In genomic region chr4:153320602-153321001, GRCm38 (mm10) we compare ENCODE assay signal across 17 mouse cellular contexts.
DNase-seq lines count a peak whose midpoint lies in the region; ATAC-seq lines count a peak whose summit lies in the region.
"Had no signal": no experiment of that assay in that cellular context is flagged by ENCODE, and none has a peak within 500 bp of the region (broad histone marks: within the 10 kb centered on the region; RNA-seq: fewer than 3 reads in every experiment).

No protein-coding gene starts in this region.

- DNase-seq in embryonic facial prominence, embryonic 11.5 days (ENCODE audit: low spot score) = no peak
- no peak for DNase-seq in embryonic facial prominence, embryonic 10.5 days (ENCODE audit: low spot score)
- DNase-seq in kidney, postnatal 10 days = no peak
- no peak for DNase-seq in ovary, postnatal 36 days (ENCODE audit: low spot score)
- DNase-seq in ovary, adult 18-20 months (ENCODE audit: low spot score) = no peak
- DNase-seq: adrenal gland, adult 2 months; cerebellum, adult 11 months; cerebellum, postnatal 10 days; kidney, adult 2 months; lung, adult 18-20 months; lung, postnatal 14 days; thymus, postnatal 14 days had no signal

- 0 out of 2 replicates have a peak, but pooled peaks have one; percentile 31 for ATAC-seq in embryonic facial prominence, embryonic 11.5 days (replicated peaks; ENCODE audit: insufficient number of reproducible peaks, low FRiP score, low TSS enrichment, low read depth)
- peak; percentile 56; the same call in 1 of the 2 replicates for ATAC-seq in kidney, embryonic 16.5 days (ENCODE audit: low FRiP score, low TSS enrichment)
- peak; percentile 46; the same call in 1 of the 2 replicates for ATAC-seq in hindbrain, embryonic 15.5 days (ENCODE audit: low FRiP score, low read depth)
- peak; percentile 50; the same call in 1 of the 2 replicates for ATAC-seq in neural tube, embryonic 13.5 days (ENCODE audit: low read depth)

- H3K27me3 ChIP-seq in embryonic facial prominence, embryonic 11.5 days (ENCODE audit: control insufficient read depth, insufficient read depth, low read length) = no peaks in the 10 kb centered on the region
- H3K27me3 ChIP-seq in embryonic facial prominence, embryonic 10.5 days (replicated peaks; ENCODE audit: low read depth, poor library complexity, severe bottlenecking) = no peaks in the 10 kb centered on the region
- no peaks in the 10 kb centered on the region for H3K27me3 ChIP-seq in kidney, embryonic 16.5 days (ENCODE audit: insufficient read depth, low read length)
- no peaks in the 10 kb centered on the region for H3K27me3 ChIP-seq in hindbrain, embryonic 15.5 days
- H3K27me3 ChIP-seq in neural tube, embryonic 13.5 days = no peaks in the 10 kb centered on the region

- no peaks in the 10 kb centered on the region for H3K36me3 ChIP-seq in embryonic facial prominence, embryonic 11.5 days (replicated peaks; ENCODE audit: control insufficient read depth, insufficient read depth, low read depth, low read length)
- H3K36me3 ChIP-seq in embryonic facial prominence, embryonic 10.5 days (replicated peaks) = no peaks in the 10 kb centered on the region
- no peaks in the 10 kb centered on the region for H3K36me3 ChIP-seq in kidney, embryonic 16.5 days (ENCODE audit: insufficient read depth, low read length)
- no peaks in the 10 kb centered on the region for H3K36me3 ChIP-seq in hindbrain, embryonic 15.5 days
- H3K36me3 ChIP-seq in neural tube, embryonic 13.5 days = no peaks in the 10 kb centered on the region
- H3K36me3 ChIP-seq: heart, embryonic 10.5 days; limb, embryonic 10.5 days had no signal

- no peaks in the 10 kb centered on the region for H3K9me3 ChIP-seq in embryonic facial prominence, embryonic 11.5 days (replicated peaks; ENCODE audit: control insufficient read depth, low read length)
- no peaks in the 10 kb centered on the region for H3K9me3 ChIP-seq in embryonic facial prominence, embryonic 10.5 days
- H3K9me3 ChIP-seq in kidney, embryonic 16.5 days (ENCODE audit: low read length) = no peaks in the 10 kb centered on the region; the same call in 1 of the 2 replicates
- H3K9me3 ChIP-seq in hindbrain, embryonic 15.5 days = no peaks in the 10 kb centered on the region
- 0 out of 2 replicates have a peak, but pooled peaks cover 8% of the 10 kb centered on the region for H3K9me3 ChIP-seq in neural tube, embryonic 13.5 days
- H3K9me3 ChIP-seq: heart, embryonic 10.5 days; limb, embryonic 10.5 days had no signal

- no peaks in the 10 kb centered on the region for H3K4me1 ChIP-seq in embryonic facial prominence, embryonic 11.5 days (ENCODE audit: control insufficient read depth, insufficient read depth, low read length)
- H3K4me1 ChIP-seq in embryonic facial prominence, embryonic 10.5 days = peaks cover 14% of the 10 kb centered on the region
- H3K4me1 ChIP-seq in kidney, embryonic 16.5 days (ENCODE audit: insufficient read depth, low read length) = no peaks in the 10 kb centered on the region
- H3K4me1 ChIP-seq in hindbrain, embryonic 15.5 days (replicated peaks) = peaks cover 17% of the 10 kb centered on the region
- H3K4me1 ChIP-seq in neural tube, embryonic 13.5 days (replicated peaks) = peaks cover 15% of the 10 kb centered on the region; the same call in 1 of the 2 replicates

- WGBS in embryonic facial prominence, embryonic 11.5 days = 75% methylated on average over 9 of the region's 9 CpGs
- WGBS in embryonic facial prominence, embryonic 10.5 days = 86% methylated on average over 9 of the region's 9 CpGs
- 29% methylated on average over 9 of the region's 9 CpGs for WGBS in kidney, embryonic 16.5 days
- 56% methylated on average over 9 of the region's 9 CpGs for WGBS in hindbrain, embryonic 15.5 days
- WGBS in neural tube, embryonic 13.5 days = 63% methylated on average over 9 of the region's 9 CpGs

- H3K27ac ChIP-seq in embryonic facial prominence, embryonic 11.5 days (replicated peaks; ENCODE audit: low read depth, low read length) = no peak overlapping the region
- no peak overlapping the region for H3K27ac ChIP-seq in embryonic facial prominence, embryonic 10.5 days (replicated peaks)
- no peak overlapping the region for H3K27ac ChIP-seq in kidney, embryonic 16.5 days (ENCODE audit: low read length)
- peak overlapping the region; percentile 31 for H3K27ac ChIP-seq in hindbrain, embryonic 15.5 days (replicated peaks)
- H3K27ac ChIP-seq in neural tube, embryonic 13.5 days (replicated peaks) = 0 out of 2 replicates have a peak overlapping the region, but pooled peaks have one; percentile 29
- H3K27ac ChIP-seq: heart, embryonic 10.5 days; limb, embryonic 10.5 days had no signal

- H3K9ac ChIP-seq in embryonic facial prominence, embryonic 11.5 days (replicated peaks; ENCODE audit: low read length) = no peak overlapping the region
- no peak overlapping the region for H3K9ac ChIP-seq in kidney, embryonic 16.5 days (replicated peaks; ENCODE audit: low read length)
- H3K9ac ChIP-seq in hindbrain, embryonic 15.5 days = no peak overlapping the region
- no peak overlapping the region for H3K9ac ChIP-seq in neural tube, embryonic 13.5 days

- H3K4me3 ChIP-seq in embryonic facial prominence, embryonic 11.5 days (ENCODE audit: low read depth, low read length) = no peak overlapping the region
- no peak overlapping the region for H3K4me3 ChIP-seq in embryonic facial prominence, embryonic 10.5 days
- H3K4me3 ChIP-seq in kidney, embryonic 16.5 days (ENCODE audit: low read length) = no peak overlapping the region
- no peak overlapping the region for H3K4me3 ChIP-seq in hindbrain, embryonic 15.5 days
- H3K4me3 ChIP-seq in neural tube, embryonic 13.5 days = no peak overlapping the region
- H3K4me3 ChIP-seq: heart, embryonic 10.5 days; limb, embryonic 10.5 days had no signal

- H3K4me2 ChIP-seq in embryonic facial prominence, embryonic 11.5 days (ENCODE audit: low read depth, low read length) = no peak overlapping the region
- H3K4me2 ChIP-seq in kidney, embryonic 16.5 days (replicated peaks; ENCODE audit: low read depth, low read length) = no peak overlapping the region
- H3K4me2 ChIP-seq in hindbrain, embryonic 15.5 days = peak overlapping the region; percentile 36
- no peak overlapping the region for H3K4me2 ChIP-seq in neural tube, embryonic 13.5 days

Comparison
In these comparisons a context has a peak if more than half of its experiments do, and no peak if none do; other contexts are left out.
1. H3K27ac ChIP-seq: peak in hindbrain, embryonic 15.5 days (single experiment) and neural tube, embryonic 13.5 days (single experiment); none in embryonic facial prominence, embryonic 11.5 days (single experiment), embryonic facial prominence, embryonic 10.5 days (single experiment) and kidney, embryonic 16.5 days (single experiment).
2. Peak in every context shown above with its lines, with median percentiles within 50 percentile points of each other: ATAC-seq.